Mouse (Mus musculus) leukemia stem cell, adult 10-12 weeks (primary cell): ENCODE measurements around the gene Ccl27a. TPM values are rescaled to one million over a fixed set of nuclear protein-coding genes. Genes with fewer than 3 reads are reported as not detected.

Experiments
- polyA plus RNA-seq: library from polyadenylated mRNA; stranded (reverse); fragments of >175 nt; gene quantifications from 2 replicates; pipeline ENCODE4 v1.2.3, GENCODE M21; 2012; ENCODE audit warnings: low replicate concordance

Ccl27a gene
- polyA plus RNA-seq, result 0.52 and 0.55 TPM in 2 replicates

DNA sequence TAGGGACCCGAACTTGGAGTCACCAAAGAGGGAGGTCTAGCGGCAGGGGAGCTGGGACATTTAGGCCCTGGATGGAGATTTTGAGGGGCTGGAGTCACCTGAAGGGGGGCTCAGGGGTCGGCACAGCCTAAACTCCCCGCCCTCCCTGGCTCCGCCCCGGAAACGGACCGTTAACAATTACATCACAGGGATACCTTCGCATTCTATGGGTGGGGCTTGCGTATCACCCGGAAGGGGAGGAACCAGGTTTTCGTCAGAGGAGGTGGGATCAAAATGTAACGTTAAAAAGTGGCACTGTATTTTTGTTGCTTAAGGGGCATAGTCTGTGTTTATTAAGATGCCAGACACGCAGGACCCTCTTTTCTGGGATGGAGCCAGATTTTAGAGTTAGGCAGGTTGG is at the start of gene Ccl27a:
TSS of gene Ccl27a (minus strand) at position 246 of the 400 bp plus-strand sequence.

GRCm38 (mm10) chr4:41755338-41756305 is 18.4 kb downstream of the Ccl27a start, which contains the start of gene Sigmar1:
TSS of gene Sigmar1 (minus strand) at chr4:41756157.

DNA sequence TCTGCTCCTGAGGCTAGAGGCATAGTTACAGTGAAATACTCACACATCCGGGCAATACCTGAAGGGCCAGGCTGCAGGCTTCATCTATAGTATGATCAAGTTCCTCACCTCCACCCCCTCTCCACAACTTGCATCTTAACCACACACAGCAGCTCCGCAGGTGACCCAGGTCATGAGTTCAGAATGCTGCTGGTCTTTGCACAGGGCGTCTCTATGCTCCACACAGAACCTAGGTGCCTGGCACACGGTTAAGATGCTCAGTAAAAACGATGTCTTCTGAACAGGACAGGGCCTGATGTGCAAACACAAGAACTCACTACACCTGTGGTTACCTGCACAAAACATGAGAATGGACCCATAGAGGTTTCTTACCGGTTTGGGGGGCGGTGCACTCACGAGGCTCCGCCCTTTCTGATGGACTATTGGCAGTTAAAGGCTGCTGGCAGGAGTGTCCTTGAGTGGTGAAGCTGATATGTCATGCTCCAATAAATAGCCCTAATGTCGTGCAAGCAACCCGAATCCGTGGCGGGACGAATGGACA is 19.2 kb downstream of the Ccl27a start, which contains the start of gene Galt:
TSS of gene Galt (plus strand) at position 432 of the 541 bp plus-strand sequence.

DNA sequence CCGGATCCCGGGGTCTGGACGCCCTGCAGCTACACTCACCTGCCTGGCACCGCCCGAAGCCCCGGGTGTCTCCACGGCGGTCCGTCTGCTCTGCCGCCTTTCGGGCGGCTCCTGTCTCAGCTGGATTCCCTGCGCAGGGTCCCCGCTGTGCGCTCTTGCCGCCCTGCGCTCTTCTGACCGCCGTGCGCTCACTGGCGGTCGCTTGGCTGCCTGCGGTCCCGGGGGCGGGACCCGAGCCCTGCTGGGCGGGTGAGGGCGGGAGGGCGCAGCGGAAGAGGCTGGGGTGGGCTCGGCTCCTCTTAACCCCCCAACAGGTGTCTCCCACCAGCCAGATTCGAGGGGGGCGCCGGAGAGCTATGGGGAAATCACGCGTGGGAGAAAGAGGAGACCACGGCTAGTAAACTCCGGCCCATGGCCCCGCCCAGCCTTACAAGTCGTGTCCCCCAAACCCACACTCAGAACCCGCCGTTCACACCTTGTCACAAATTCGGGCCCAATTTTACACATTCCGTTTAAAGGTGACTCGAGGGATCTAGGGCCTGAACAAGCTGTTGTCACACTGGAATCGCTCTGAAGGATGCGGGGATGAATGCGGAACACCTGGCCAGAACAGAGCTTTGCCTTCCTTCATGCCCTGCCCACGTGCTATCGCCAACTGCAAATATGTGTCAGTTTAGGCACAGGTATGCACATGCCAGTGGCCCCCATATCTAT is 42.8 kb downstream of the Ccl27a start, which contains the start of gene Arid3c:
TSS of gene Arid3c (minus strand) at position 91 of the 714 bp plus-strand sequence.

DNA sequence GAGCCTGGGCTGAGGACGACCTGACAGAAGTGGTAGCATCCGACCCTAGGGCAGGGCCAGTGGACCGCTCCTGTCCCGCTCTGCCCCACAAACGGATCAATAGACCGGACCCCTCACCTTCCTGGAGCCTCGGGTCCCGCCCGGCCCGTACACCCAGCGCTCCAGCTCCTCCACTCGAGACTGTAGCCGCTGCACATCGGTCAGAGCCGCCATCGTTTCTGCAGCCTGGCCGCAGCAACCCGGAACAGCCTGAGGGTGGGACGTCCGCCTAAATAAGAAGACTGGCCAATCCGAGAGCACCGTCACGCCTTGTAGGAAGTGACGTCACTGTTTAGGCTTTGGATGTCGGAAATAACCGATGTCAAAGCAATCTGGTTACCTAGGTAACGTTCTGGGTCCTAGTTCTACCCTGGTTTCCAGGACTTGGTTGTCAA is 51.1 kb downstream of the Ccl27a start, which contains the start of gene Dctn3:
TSS of gene Dctn3 (minus strand) at position 253 of the 434 bp plus-strand sequence.

Other genes starting within 250 kb of the Ccl27a start
- 13.1 and 23.3 TPM in 2 replicates for gene Fam219a, start 204.7 kb downstream of the Ccl27a start, polyA plus RNA-seq
- not detected in 2 replicates for gene Dnaic1, start 204.5 kb downstream of the Ccl27a start, polyA plus RNA-seq
- gene Enho, start 133.9 kb downstream of the Ccl27a start, polyA plus RNA-seq, result 0.56 and 1.2 TPM in 2 replicates
- 1.5 and 3.0 TPM in 2 replicates for gene Cntfr, start 77.2 kb downstream of the Ccl27a start, polyA plus RNA-seq
- gene Il11ra1, start 74.3 kb downstream of the Ccl27a start, polyA plus RNA-seq, result 3.5 and 11.0 TPM in 2 replicates
- gene Rpp25l, start 60.7 kb downstream of the Ccl27a start, polyA plus RNA-seq, result 83.7 and 109 TPM in 2 replicates
- 55.0 and 127 TPM in 2 replicates for gene Dctn3, start 51.1 kb downstream of the Ccl27a start, polyA plus RNA-seq
- not detected in 2 replicates for gene Arid3c, start 43.1 kb downstream of the Ccl27a start, polyA plus RNA-seq
- gene Galt, start 19.0 kb downstream of the Ccl27a start, polyA plus RNA-seq, result 8.2 and 24.0 TPM in 2 replicates
- 29.1 and 58.6 TPM in 2 replicates for gene Sigmar1, start 18.1 kb downstream of the Ccl27a start, polyA plus RNA-seq
- not detected in 2 replicates for gene Gm21541, start 129.4 kb upstream of the Ccl27a start, polyA plus RNA-seq
- 4.4 and 8.5 TPM in 2 replicates for gene Gm20878, start 167.3 kb upstream of the Ccl27a start, polyA plus RNA-seq
- not detected in 2 replicates for gene Fam205a4, start 191.8 kb upstream of the Ccl27a start, polyA plus RNA-seq